Mouse (Mus musculus) kidney, adult 18-20 months (tissue): ENCODE measurements around the gene Ggct.

Experiments used
- DNase-seq: peaks from one replicate; pipeline ENCODE4 v3.0.0; 2021

Ggct gene

DNA sequence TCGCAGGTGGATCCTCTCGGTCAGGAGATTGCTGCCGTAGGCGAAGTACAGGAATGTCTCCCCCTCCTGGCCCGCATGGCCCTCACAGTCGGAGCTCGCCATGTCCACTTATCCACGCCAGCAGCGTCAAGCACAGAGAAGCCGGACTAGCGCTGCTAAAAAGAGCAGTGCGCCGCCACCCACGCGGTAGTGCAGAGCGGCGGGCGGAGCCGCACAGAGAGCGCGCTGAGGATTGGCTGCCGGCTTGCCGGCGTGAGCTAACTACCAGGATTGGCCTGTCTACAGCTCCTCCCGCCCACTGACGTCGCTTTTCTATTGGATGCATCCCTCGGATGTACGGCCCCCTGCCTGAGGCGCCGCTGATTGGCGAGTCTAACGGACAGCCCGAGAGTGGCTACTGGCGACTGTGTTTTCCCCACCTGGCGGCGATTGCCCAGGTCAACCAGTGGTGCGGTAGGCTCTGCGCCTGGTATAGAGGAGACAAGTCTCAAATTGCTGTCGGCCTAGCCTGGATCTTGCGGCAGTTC lies at the start of gene Ggct:
Gene Ggct (minus strand): TSS at position 217 of the 527 bp plus-strand sequence.
- peak; percentile 95 for DNase-seq

DNA sequence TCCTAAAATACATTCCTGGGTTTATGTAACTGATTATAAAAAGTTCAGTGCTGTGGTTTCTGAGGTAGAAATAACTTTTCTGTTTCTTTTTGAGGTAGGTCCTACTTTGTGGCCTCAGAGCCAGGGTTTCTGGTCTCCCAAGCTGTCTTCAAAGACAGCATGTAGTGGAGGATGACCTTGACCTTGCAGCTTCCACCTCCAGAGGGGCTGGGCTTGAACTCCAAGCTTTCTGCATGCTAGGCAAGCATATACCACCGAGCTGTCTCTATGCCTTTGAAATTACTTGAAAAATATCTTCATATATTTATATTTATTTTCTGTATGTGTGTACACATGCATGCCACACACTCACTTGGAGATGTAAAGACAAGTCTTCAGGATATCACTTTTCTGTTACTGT lies 47.3 kb upstream of the Ggct start:
- no peak for DNase-seq

DNA sequence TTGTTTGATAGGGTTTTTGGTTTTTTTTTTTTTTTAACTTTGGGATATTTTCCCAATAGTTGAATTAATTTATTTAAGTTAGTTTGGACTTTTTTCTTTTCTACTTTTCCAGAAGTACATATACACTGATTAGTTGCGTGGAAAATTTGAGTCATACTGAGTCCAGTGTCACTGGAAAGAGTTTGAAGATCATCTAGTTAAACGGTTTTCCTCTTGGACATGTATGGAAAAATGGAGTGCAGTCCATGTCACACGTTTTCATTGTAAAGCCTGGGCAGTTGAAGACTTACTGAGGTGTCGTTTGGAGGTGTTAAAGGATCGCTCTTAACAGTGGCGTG lies 46.7 kb upstream of the Ggct start:
- no peak for DNase-seq

DNA sequence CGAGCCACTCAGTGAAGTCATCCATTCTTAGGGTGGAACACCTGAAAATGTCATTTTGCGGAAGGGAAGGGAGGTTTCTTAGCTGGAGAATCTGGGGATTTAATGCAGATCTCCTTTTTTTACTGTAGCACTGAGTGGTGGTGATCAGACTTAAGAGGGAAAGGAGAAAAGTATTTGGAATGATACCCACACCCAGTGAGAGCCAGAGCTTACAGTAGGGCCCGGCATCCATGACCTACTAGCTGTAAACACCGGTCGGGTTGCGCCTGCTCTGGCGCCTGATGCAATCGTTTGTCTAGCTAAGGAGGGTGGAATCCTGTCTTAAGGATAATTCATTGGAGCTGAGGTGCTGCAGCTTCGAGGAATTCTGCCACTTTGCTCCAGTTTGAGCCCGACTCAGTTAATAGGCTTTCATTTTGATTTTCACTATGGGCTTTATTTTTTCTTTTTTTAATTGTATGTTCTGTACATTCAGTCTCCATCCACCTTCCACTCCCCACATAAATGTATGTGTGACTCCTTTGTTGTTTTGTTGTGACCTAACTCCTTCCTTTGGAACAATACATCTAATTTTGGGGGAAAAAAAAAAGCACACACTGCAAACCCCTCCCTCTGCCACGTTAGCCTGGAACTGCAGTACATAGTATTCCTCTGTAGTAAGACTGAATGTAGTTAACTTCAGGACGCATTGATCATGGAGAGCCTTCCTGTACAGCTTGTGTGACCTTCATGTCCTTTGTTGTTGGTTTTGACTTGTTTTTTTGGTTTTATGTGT lies 46.1 kb upstream of the Ggct start:
- DNase-seq = no peak

DNA sequence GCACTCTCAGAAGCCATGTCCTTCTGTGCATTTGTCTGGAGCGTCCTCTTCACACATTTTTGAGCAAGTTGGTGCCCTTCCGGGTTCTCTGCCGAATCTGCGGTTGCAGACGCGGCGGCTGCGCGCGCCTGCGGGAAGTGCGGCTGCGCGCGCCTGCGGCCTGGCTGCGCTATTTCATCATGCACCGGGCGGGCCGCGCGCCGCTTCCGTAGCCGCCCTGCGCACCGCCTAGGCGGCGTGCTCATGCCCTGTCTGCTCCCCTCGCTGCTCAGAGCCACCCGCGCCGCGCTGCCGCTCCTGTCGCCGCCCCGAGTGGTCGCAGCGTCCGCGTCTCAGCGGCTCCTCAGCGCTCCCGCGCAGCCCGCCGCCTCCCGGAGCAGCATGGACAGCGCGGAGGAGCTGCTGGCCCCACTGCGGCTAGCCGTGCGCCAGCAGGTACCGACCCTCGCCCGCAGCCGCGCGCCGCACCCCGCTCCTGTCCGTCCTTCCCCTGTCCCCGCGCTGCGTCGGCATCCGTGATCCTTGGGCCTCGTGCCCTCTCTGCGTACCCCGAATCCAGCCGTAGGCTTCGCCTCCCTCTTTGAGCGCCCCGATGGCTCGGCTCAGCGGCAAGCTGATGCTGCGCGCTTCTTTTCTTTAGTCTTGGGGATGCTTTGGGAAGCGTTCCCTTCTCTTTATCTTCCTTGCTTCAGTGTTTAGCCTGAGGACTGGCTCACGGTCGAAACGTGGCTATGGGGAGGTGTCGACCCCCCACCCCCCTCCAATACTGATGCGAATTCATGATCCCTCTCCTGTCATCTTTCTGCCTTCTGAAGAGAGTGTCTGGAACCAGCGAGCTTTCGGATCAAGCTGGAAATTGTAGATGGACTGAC lies 45.3 kb upstream of the Ggct start, which contains the start of gene Gars:
Gene Gars (plus strand): TSS at position 209 of the 872 bp plus-strand sequence.
- DNase-seq = peak; percentile 88

DNA sequence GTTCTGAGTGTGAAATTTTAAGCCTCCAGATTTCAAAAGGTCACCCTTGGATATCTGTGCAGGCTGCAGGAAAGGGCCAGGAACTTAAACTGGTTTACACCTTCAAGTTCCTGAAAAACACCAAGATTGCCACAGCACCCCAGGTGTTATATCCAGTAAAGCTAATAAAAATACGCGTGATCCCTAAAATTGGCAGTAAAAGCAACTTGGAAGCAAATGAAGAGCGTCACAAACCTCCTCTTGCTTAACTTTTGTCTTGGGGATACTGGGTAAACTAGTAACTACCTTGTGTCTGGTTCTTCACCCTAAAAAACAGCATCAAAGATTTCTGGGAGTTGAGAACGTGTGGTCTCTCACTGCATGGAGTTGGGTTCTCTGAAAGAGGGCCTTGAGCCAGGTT lies 44.0 kb upstream of the Ggct start:
- no peak for DNase-seq

DNA sequence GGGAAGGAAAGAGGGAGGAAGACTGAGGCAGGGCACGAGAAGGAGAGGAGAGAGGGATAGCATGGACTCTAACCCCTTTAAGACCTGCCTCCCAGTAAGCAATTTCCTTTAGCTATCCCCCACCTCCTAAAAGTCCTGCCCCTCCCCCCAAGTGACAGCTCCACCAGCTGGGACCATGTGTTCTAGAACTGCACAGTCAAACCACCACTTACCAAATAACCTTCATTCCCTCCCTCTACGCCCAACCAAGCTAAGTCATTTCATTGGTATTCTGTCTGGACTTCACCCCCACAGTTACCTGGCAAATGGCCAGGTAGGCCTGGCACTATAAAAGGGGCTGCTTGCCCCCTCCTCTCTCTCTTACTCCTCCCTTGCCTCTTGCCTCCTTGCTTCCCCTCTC lies 34.9 kb upstream of the Ggct start:
- DNase-seq = no peak

DNA sequence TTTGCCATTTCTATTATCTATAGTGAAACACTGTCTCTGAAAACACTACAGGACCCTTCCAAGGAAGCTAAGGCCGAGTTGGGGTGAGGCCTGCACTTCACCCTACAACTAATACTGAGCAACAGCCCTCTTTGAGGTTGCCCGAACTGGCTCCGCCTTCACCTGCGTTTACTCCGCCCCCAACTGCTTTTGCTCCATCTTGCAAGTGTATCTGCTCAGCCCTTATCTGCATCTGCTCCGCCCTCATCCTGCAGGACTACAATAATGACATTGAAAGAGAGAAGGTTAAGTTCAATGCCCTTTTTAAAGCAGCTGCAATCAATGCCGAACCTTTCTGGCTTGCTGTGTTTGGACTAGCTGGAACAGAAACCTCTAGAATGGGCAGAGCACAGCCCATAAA lies 29.1 kb upstream of the Ggct start:
- no peak for DNase-seq

DNA sequence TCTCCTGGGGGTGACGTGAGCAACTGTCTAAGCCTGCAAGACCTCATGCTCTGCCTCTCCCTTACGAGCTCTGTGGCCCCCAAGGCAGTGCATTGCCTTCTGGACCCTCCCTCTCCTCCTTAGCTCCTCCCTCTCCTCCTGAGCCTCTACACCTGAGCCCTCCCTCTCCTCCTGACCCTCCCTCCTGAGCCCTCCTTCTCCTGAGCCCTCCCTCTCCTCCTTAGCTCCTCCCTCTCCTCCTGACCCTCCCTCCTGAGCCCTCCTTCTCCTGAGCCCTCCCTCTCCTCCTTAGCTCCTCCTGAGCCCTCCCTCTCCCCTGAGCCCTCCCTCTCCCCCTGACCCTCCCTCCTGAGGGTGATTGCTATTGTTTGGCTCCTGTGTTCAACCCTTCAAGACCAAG lies 25.7 kb upstream of the Ggct start:
- DNase-seq = no peak

DNA sequence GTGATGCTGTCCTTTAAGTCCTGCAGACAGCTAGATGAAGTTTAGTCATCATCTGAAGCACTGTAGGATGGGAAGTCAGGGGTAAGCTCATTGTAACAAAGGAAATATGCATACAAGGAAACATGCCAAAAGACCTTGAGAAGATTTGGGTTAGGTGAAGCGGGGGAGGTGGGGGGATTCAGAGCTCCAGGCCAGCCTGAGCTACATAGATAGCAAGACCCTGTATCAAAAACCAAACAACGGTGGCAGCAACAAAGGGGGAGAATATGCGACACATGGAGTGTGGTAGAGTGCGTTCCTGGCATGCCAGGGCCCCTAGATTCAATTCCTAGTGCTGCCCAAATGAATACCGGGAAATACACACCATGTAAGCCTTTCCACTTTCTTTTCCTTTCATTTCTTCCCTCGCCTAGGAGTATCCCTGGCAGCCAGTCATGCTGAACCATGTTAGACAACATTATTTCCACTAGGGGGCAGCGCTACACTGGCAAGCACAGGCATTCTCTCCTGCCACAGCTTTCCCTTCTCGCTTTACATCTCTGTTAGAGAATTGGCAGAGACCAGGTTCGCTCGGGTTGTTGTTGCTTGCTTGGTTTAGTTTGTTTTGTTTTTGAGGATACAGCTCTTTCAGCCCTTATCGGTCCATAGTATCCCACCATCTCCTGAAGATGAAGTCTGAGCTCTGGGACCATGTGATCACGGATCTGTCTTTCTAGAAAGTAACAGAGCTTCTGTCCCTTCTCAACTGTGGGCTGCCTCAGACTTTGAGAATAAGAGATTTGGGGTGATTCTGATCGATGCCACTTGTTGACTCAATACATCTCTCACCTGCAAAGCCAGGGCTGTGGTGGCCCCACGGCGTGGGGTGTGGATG lies 24.2 kb upstream of the Ggct start:
- peak; percentile 62 for DNase-seq

DNA sequence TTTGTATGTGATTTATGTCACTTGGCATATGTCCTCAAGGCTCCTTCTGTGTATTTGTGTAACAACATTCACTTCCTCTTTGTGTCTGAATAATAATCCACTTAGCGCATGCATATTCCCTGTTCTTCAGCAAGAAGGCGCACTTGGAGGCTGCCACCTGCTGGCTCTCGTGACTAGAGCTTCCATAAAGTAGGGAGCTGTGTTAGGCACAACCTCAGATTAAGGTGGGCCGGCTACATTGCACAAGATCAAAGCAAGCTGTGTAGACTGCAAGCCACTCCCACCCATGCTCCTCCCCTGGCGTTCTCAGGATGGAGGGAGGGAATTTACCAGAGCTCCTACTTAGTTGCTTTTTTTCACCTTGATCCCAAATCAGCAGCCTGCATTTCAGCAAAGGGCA lies 23.5 kb upstream of the Ggct start:
- peak; percentile 65 for DNase-seq

DNA sequence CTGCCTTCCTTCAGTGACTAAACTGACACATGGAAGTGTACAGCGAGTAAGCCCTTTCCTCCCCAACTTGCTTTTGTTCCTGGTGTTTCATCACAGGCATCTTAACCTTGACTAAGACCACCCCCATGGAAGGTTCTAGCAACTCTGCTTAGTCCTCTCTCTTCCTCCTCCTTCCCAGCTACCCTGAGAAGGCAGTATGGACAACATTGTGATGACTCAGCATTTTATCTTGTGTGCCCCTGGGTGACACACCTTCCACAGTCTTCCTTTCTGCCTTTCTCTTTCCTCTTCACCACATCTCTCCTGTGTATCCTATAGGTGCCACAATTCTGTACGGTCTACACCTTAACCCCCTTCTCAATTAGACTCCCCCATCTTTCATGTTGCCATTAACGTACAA lies 21.4 kb upstream of the Ggct start:
- DNase-seq = no peak

DNA sequence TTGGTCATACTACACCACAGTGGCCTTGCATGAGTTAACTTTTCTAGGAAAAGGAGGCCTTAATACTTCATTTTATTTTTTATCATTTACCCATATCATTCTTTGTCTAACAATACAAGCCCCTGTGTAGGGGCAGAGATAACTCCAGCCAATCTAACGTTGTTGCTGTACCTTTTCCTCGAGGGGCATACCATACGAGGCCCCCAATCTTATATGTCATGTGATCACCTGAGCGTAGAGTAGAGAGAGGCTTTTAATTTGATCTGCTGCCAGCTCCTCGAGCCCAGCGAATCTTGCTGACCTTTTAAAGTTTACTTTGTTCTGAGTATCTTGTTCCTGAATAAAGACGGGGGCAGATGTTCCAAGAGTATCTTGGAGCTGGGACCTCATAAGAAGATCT lies 19.8 kb upstream of the Ggct start:
- no peak for DNase-seq

DNA sequence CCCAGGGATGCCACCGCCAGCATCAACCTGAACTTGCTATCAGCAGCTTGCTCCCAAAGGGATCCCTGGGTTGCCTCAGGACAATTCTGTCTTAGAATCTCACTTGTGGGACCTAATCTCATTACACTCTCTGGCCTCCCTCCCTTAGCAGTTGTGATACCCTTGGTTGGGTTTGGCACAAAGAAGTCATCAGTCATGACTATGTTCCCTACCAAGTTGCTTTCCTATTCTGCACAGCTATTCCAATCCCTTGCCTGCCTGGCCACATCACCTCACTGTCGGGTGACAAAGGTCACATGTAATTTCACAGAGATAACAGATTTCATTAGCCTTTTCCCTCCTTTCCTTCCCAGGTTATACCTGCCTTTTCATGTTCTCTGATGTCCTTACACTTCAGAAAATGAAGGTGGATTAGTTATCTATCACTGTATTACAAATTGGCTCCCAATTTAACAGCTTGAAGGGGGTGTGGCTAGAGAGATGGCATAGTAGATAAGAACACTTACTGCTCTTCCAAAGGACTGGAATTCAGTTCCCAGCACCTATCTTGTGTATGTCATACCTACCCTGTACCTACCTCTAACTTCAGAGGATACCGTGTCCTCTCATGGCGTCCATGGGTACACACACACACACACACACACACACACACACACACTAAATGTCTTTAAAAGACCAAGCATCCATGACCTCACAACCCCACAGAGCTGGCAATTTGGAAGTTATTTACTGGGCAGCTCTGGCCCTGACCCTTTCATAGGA lies 17.8 kb upstream of the Ggct start:
- DNase-seq = no peak

DNA sequence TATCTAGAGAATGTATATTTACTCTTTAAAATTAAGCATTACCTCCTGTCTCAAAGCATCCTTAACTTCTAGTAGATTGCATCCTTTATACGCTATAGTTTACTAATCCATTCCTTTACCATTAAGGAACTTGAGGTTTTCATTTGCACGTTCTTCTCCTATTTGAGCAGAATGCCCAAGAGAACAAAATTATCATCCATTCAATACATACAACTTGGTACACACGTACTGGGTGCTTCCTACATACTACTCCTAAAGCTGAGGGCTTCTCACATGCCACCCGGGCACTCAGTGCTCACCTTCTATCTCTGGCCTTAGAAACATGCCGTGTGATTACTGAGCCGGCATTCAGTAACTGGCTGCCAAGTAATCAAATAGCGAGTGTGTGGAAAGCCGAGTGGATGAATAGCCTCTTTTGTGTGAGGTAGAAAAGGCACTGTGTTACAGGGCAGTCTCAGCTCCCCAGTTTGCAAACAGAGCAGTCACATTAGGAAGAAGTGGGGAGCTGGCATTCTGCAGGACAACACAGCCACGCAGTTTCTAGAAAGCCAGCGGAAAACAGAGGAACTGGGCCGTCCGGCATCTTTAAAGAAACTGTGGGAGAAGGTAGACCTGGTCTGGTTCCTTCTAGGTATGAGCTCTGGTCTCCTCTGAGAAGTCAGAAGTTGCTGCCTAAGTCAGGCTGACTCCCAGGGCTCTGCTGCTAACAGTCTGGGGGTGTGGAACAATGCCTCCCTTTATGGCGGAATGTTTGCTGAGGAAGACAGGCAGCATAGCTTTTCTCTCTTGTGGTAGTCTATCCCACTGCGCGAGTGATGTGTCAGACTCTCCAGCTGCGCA lies 16.9 kb upstream of the Ggct start:
- DNase-seq = no peak

DNA sequence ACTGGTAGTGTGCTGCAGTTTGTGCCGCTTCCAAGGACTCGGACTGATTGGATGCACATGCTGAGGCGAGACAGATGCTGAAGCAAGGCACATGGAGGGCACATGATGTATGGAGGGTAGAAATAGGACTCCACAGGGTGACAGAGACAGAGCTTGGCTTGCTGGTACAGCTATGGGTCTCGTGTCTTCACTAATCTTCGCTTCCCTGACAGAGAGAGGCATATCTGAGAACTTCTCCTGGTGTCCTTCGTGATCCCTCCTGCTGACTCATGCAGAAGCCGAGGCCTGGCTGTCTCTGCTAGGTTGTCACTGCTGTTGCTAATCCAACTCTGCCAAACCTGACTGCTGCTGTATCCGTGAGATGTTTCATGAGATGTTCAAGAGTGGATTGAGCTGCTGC lies 15.7 kb upstream of the Ggct start:
- DNase-seq = no peak

DNA sequence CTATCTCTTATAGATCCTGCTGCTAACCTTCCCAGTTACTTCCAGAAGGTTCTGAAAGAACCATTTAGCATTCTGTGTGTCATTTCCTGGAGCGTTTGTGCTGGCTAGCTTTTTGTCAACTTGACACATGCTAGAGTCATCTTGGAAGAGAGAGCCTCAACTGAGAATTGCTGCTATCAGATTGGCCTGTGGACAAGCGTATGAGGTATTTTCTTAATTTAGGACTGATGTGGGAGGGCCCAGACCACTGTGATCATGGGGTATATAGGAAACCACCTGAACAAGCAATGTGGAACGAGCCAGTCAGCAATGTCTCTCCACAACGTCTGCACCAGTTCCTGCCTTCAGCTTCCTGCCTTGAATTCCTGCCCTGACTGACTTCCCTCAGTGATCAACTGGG lies 10.8 kb upstream of the Ggct start:
- no peak for DNase-seq

DNA sequence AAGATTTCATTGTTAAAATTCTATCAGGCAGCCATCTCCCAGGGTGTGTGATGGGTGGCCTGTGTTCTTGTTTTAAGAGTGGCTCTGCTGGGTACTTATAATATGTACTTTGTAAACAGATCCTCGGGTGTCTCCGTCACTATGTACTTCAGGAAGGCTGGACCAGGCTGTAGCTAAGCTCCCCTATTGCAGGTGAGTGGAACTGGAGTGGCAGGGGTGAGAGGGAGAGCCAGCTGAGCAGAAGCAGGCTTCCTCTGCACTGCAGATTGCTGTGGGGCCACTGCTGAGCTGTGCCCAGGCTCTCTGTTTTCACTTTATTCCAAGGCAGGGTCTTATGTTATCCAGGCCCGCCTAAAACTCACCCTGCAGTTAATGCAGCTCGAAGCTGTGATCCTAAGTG lies 9.7 kb upstream of the Ggct start:
- no peak for DNase-seq

DNA sequence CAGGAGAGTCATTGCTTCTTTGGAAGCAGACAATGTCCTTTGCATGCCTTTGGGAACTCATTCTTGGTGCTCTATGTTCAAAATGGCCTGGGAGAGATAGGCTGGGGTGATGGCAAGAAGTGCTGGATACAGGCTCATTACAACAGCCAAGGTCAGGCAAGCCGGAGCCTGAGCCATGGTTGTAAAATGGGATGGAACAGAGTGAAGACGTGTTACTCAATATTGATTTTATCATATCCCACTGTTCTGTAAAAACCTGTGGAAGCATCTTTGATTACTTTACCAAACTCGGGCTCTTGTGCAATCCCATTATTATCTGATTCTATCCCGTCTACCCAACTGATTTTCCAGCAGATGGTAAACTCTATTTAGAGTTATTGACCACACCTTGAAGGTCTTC lies 8.6 kb upstream of the Ggct start:
- DNase-seq = no peak

DNA sequence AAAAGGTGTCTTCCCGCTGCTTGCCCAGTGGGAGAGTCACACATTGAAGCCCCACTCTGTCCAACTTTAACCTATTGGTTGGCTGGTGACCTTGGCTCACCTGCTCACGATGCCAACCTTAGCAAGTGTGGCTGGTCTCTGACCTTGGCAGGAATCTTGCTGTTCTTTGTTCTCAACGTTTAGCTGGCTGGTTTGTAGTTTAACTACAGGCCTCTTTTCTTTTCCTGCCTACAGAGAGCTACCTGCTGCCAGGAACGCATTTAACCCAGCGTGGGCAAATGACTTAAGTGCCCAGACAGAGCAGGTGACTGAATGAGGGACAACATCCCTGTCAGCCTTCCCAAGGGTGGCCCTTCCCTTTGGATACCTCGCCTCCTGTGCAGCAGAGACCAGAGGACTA lies 5.0 kb upstream of the Ggct start:
- peak; percentile 72 for DNase-seq

DNA sequence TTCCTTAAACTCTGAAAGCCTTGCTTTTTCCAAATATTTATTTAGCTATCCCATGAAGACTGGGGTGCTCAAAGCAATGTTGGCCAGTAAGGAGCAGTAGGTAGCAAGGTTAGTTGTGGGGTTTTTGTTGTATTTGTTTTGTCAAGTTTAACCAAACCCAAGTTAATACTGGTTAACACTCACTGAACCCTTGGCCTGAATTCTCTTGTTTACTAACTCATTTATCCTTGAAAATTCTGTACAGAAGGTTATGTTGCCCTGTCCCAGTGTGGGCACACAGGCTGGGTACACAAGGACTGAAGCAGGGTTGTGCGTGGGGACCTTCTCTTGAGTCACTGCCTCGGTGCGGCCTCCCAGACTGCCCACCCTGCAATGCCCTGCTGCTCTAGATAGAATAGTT lies 3.6 kb upstream of the Ggct start:
- DNase-seq = no peak
